Mouse (Mus musculus): Measurements from ENCODE around the gene Hsf2bp. TPM values are rescaled to one million over a fixed set of nuclear protein-coding genes. Genes with fewer than 3 reads are reported as not detected.

The Hsf2bp gene
- polyA plus RNA-seq, 1 experiment, result not detected

GRCm38 (mm10) chr17:32036509-32037438 is 625 bp upstream of the Hsf2bp start:
- Histone ChIP-seq H3K27me3 (replicated peaks) (peaks cover under 1% of the 10 kb centered on the region), H3K36me3 (replicated peaks; ENCODE audit: low read length) (peaks cover 6% of the 10 kb centered on the region), H3K4me3 (replicated peaks) (peak overlapping the region; percentile 97), H3K4me1 (peaks cover 57% of the 10 kb centered on the region), H3K9me3 (no peaks in the 10 kb centered on the region)
- TF ChIP-seq GATA1 (IDR thresholded peaks at IDR 0.05; ENCODE audit: borderline replicate concordance, low read length) (no peak), FLI1 (IDR thresholded peaks at IDR 0.05; ENCODE audit: low read length) (no peak)

GRCm38 (mm10) chr17:32034322-32034721 is 1.8 kb downstream of the Hsf2bp start:
- no peaks in the 10 kb centered on the region for H3K9me3 ChIP-seq
- TF ChIP-seq FLI1 (IDR thresholded peaks at IDR 0.05; ENCODE audit: low read length) (no peak), GATA1 (IDR thresholded peaks at IDR 0.05; ENCODE audit: borderline replicate concordance, low read length) (no peak)

GRCm38 (mm10) chr17:32031684-32032083 is 4.5 kb downstream of the Hsf2bp start:
- TF ChIP-seq GATA1 (IDR thresholded peaks at IDR 0.05; ENCODE audit: borderline replicate concordance, low read length) (no peak), FLI1 (IDR thresholded peaks at IDR 0.05; ENCODE audit: low read length) (no peak)
- Histone ChIP-seq H3K4me3 (replicated peaks) (no peak overlapping the region), H3K9me3 (no peaks in the 10 kb centered on the region), H3K36me3 (replicated peaks; ENCODE audit: low read length) (no peaks in the 10 kb centered on the region), H3K4me1 (peaks cover 28% of the 10 kb centered on the region), H3K27me3 (replicated peaks) (peaks cover 5% of the 10 kb centered on the region)

More at GRCm38 (mm10) chr17:32034322-32034721, 1.8 kb downstream of the Hsf2bp start:
- Histone ChIP-seq H3K36me3 (replicated peaks; ENCODE audit: low read length) (peaks cover 6% of the 10 kb centered on the region), H3K4me3 (replicated peaks) (no peak overlapping the region), H3K4me1 (peaks cover 38% of the 10 kb centered on the region), H3K27me3 (replicated peaks) (peaks cover 5% of the 10 kb centered on the region)

GRCm38 (mm10) chr17:32028301-32028700 is 7.8 kb downstream of the Hsf2bp start:
- Histone ChIP-seq H3K4me3 (replicated peaks) (no peak overlapping the region), H3K36me3 (replicated peaks; ENCODE audit: low read length) (no peaks in the 10 kb centered on the region), H3K4me1 (peaks cover 16% of the 10 kb centered on the region), H3K27me3 (replicated peaks) (peaks cover 10% of the 10 kb centered on the region), H3K9me3 (no peaks in the 10 kb centered on the region)
- TF ChIP-seq GATA1 (IDR thresholded peaks at IDR 0.05; ENCODE audit: borderline replicate concordance, low read length) (no peak), FLI1 (IDR thresholded peaks at IDR 0.05; ENCODE audit: low read length) (no peak)

- Histone ChIP-seq H3K4me1 (peaks cover 21% of the 10 kb centered on the region), H3K27me3 (replicated peaks) (peaks cover 12% of the 10 kb centered on the region), H3K36me3 (replicated peaks; ENCODE audit: low read length) (no peaks in the 10 kb centered on the region), H3K9me3 (no peaks in the 10 kb centered on the region), H3K4me3 (replicated peaks) (no peak overlapping the region)
- TF ChIP-seq GATA1 (IDR thresholded peaks at IDR 0.05; ENCODE audit: borderline replicate concordance, low read length) (no peak), FLI1 (IDR thresholded peaks at IDR 0.05; ENCODE audit: low read length) (no peak)
These were observed 8.5 kb downstream of the Hsf2bp start for GRCm38 (mm10) chr17:32027666-32028065.

GRCm38 (mm10) chr17:32025386-32025785 is 10.8 kb downstream of the Hsf2bp start:
- Histone ChIP-seq H3K9me3 (no peaks in the 10 kb centered on the region), H3K4me3 (replicated peaks) (no peak overlapping the region), H3K36me3 (replicated peaks; ENCODE audit: low read length) (no peaks in the 10 kb centered on the region), H3K4me1 (peaks cover 21% of the 10 kb centered on the region), H3K27me3 (replicated peaks) (peaks cover 7% of the 10 kb centered on the region)
- TF ChIP-seq GATA1 (IDR thresholded peaks at IDR 0.05; ENCODE audit: borderline replicate concordance, low read length) (no peak), FLI1 (IDR thresholded peaks at IDR 0.05; ENCODE audit: low read length) (no peak)

- Histone ChIP-seq H3K36me3 (replicated peaks; ENCODE audit: low read length) (no peaks in the 10 kb centered on the region), H3K4me3 (replicated peaks) (no peak overlapping the region), H3K4me1 (peaks cover 21% of the 10 kb centered on the region), H3K27me3 (replicated peaks) (peaks cover 11% of the 10 kb centered on the region), H3K9me3 (no peaks in the 10 kb centered on the region)
- TF ChIP-seq FLI1 (IDR thresholded peaks at IDR 0.05; ENCODE audit: low read length) (no peak), GATA1 (IDR thresholded peaks at IDR 0.05; ENCODE audit: borderline replicate concordance, low read length) (no peak)
These were observed 11.5 kb downstream of the Hsf2bp start for GRCm38 (mm10) chr17:32024671-32025073.

- H3K4me1 ChIP-seq, result peaks cover 17% of the 10 kb centered on the region
- H3K9me3 ChIP-seq, result no peaks in the 10 kb centered on the region
- H3K36me3 ChIP-seq (replicated peaks; ENCODE audit: low read length), result no peaks in the 10 kb centered on the region
- H3K27me3 ChIP-seq (replicated peaks), result peaks cover 19% of the 10 kb centered on the region
- TF ChIP-seq FLI1 (IDR thresholded peaks at IDR 0.05; ENCODE audit: low read length), result no peak
- TF ChIP-seq GATA1 (IDR thresholded peaks at IDR 0.05; ENCODE audit: borderline replicate concordance, low read length), result no peak
- H3K4me3 ChIP-seq (replicated peaks), result no peak overlapping the region
These were observed 13.1 kb downstream of the Hsf2bp start for GRCm38 (mm10) chr17:32023088-32023487.

- Histone ChIP-seq H3K27me3 (replicated peaks) (peaks cover 21% of the 10 kb centered on the region), H3K4me3 (replicated peaks) (no peak overlapping the region), H3K9me3 (no peaks in the 10 kb centered on the region), H3K36me3 (replicated peaks; ENCODE audit: low read length) (no peaks in the 10 kb centered on the region), H3K4me1 (peaks cover 17% of the 10 kb centered on the region)
- no peak for TF ChIP-seq GATA1 (IDR thresholded peaks at IDR 0.05; ENCODE audit: borderline replicate concordance, low read length)
- TF ChIP-seq FLI1 (IDR thresholded peaks at IDR 0.05; ENCODE audit: low read length), result no peak
These were observed 13.6 kb downstream of the Hsf2bp start for GRCm38 (mm10) chr17:32022551-32022950.

- TF ChIP-seq FLI1 (IDR thresholded peaks at IDR 0.05; ENCODE audit: low read length) (no peak), GATA1 (IDR thresholded peaks at IDR 0.05; ENCODE audit: borderline replicate concordance, low read length) (no peak)
- H3K4me1 ChIP-seq, result peaks cover 15% of the 10 kb centered on the region
- no peaks in the 10 kb centered on the region for H3K9me3 ChIP-seq
- no peaks in the 10 kb centered on the region for H3K36me3 ChIP-seq (replicated peaks; ENCODE audit: low read length)
- H3K4me3 ChIP-seq (replicated peaks), result no peak overlapping the region
- H3K27me3 ChIP-seq (replicated peaks), result peaks cover 23% of the 10 kb centered on the region
These were observed 14.2 kb downstream of the Hsf2bp start for GRCm38 (mm10) chr17:32021981-32022380.

All from megakaryocyte, embryonic 14.5 days (primary cell).